Mouse (Mus musculus) gastrocnemius, postnatal 10 days (tissue): ENCODE results near the gene Car9. TPM values are rescaled to one million over a fixed set of nuclear protein-coding genes. Genes with fewer than 3 reads are reported as not detected.

Source experiments
- DNase-seq: peaks from one replicate; pipeline ENCODE4 v3.0.0; 2021; ENCODE audit warnings: mixed read lengths
- total RNA-seq, 2 experiments: library from RNA; stranded (reverse); gene quantifications; 2 replicates each; pipeline ENCODE4 v1.2.3; 2021

The Car9 gene
- total RNA-seq, 2 experiments from 2014 or later: 2.8 TPM

- no peak for DNase-seq
These were observed 12.9 kb upstream of the Car9 start for GRCm38 (mm10) chr4:43493846-43494240.

- no peak for DNase-seq
These were observed 10.2 kb upstream of the Car9 start for GRCm38 (mm10) chr4:43496587-43496986.

GRCm38 (mm10) chr4:43497405-43497804, 9.4 kb upstream of the Car9 start:
- DNase-seq: no peak

GRCm38 (mm10) chr4:43497946-43498345, 8.8 kb upstream of the Car9 start:
- DNase-seq: no peak

- DNase-seq: no peak
These were observed 7.8 kb upstream of the Car9 start for GRCm38 (mm10) chr4:43498983-43499382.

GRCm38 (mm10) chr4:43499407-43500333, 7.1 kb upstream of the Car9 start, which contains the start of gene Arhgef39:
Gene Arhgef39 (minus strand): TSS chr4:43499695.
- peak; percentile 85 for DNase-seq

GRCm38 (mm10) chr4:43503041-43503440, 3.7 kb upstream of the Car9 start:
- DNase-seq: no peak

- DNase-seq: no peak
These were observed 3.3 kb upstream of the Car9 start for GRCm38 (mm10) chr4:43503506-43503905.

- DNase-seq: no peak
These were observed 2.5 kb upstream of the Car9 start for GRCm38 (mm10) chr4:43504269-43504668.

GRCm38 (mm10) chr4:43506074-43506473, 692 bp upstream of the Car9 start:
- no peak for DNase-seq

- no peak for DNase-seq
These were observed 1.3 kb downstream of the Car9 start for GRCm38 (mm10) chr4:43507938-43508665.

GRCm38 (mm10) chr4:43508666-43508997, 1.9 kb downstream of the Car9 start:
- no peak for DNase-seq

GRCm38 (mm10) chr4:43509109-43509508, 2.3 kb downstream of the Car9 start:
- no peak for DNase-seq

GRCm38 (mm10) chr4:43511675-43512454, 5.1 kb downstream of the Car9 start:
- no peak for DNase-seq

GRCm38 (mm10) chr4:43512653-43513052, 5.9 kb downstream of the Car9 start:
- no peak for DNase-seq

GRCm38 (mm10) chr4:43513300-43513699, 6.5 kb downstream of the Car9 start:
- no peak for DNase-seq

GRCm38 (mm10) chr4:43513791-43514190, 7.0 kb downstream of the Car9 start:
- no peak for DNase-seq

GRCm38 (mm10) chr4:43515764-43516708, 9.3 kb downstream of the Car9 start:
- DNase-seq: no peak

GRCm38 (mm10) chr4:43519551-43519950, 12.8 kb downstream of the Car9 start:
- no peak for DNase-seq

- DNase-seq: peak; percentile 90
These were observed 13.2 kb downstream of the Car9 start for GRCm38 (mm10) chr4:43519956-43520355.

GRCm38 (mm10) chr4:43527880-43528279, 21.1 kb downstream of the Car9 start:
- DNase-seq: no peak
